ENCODE assay signal across 14 mouse cellular contexts in genomic region chr5:73701063-73701890, GRCm38 (mm10). TPM values are rescaled to one million over a fixed set of nuclear protein-coding genes. Genes with fewer than 3 reads are reported as not detected.
DNase-seq lines count a peak whose midpoint lies in the region; ATAC-seq lines count a peak whose summit lies in the region.
"Had no signal": no experiment of that assay in that cellular context is flagged by ENCODE, and none has a peak within 500 bp of the region (broad histone marks: within the 10 kb centered on the region; RNA-seq: fewer than 3 reads in every experiment).

No protein-coding gene starts in this region.

- ATAC-seq in limb, embryonic 13.5 days (ENCODE audit: low FRiP score, low read depth) = peak; percentile 35; the same call in 1 of the 2 replicates
- no peak for ATAC-seq in megakaryocyte-erythroid progenitor cell, adult 5-6 weeks (replicated peaks; ENCODE audit: low FRiP score, low TSS enrichment, poor library complexity, severe bottlenecking)
- ATAC-seq: forebrain, postnatal 0 days; hindbrain, embryonic 16.5 days; liver, postnatal 0 days had no signal

- no peak overlapping the region for H3K4me3 ChIP-seq in limb, embryonic 13.5 days
- H3K4me3 ChIP-seq: myocyte had no signal

- peaks cover 46% of the 10 kb centered on the region for H3K4me1 ChIP-seq in limb, embryonic 13.5 days

- DNase-seq in gastrocnemius, postnatal 14 days = peak; percentile 38
- no peak for DNase-seq in gastrocnemius, adult 8-10 months (ENCODE audit: low spot score in 2 of 2)
- peak; percentile 39 for DNase-seq in adipocyte (ENCODE audit: low spot score)
- peak; percentile 73 for DNase-seq in fibroblast of lung, adult 2 months (ENCODE audit: low read depth)
- DNase-seq in spleen, postnatal 4 days (ENCODE audit: low spot score in 2 of 2) = no peak
- no peak for DNase-seq in embryo, embryonic 11 days
- DNase-seq: forebrain, postnatal 0 days; liver, postnatal 0 days; thymus, adult 18-20 months had no signal

- no peaks in the 10 kb centered on the region for H3K9me3 ChIP-seq in limb, embryonic 13.5 days

- H3K4me2 ChIP-seq in limb, embryonic 13.5 days (replicated peaks) = no peak overlapping the region

- H3K36me3 ChIP-seq in limb, embryonic 13.5 days = no peaks in the 10 kb centered on the region

- no peaks in the 10 kb centered on the region for H3K27me3 ChIP-seq in limb, embryonic 13.5 days

- H3K9ac ChIP-seq in limb, embryonic 13.5 days = no peak overlapping the region
- H3K9ac ChIP-seq: forebrain, postnatal 0 days; liver, postnatal 0 days had no signal

- WGBS in limb, embryonic 13.5 days = 60% methylated on average over 17 of the region's 17 CpGs

- intact Hi-C loops in gastrocnemius, postnatal 14 days (cut with DNase I; ENCODE audit: low total_unique reads) = no loop called here

- H3K27ac ChIP-seq in limb, embryonic 13.5 days = peak overlapping the region; percentile 87

RNA-seq across cellular contexts. Expression of gene Spata18, which starts 50.1 kb away (rescaled TPM):
- under 1 TPM in 1 of 2 experiments, not detected in 1; 0.27 TPM for total RNA-seq in gastrocnemius, postnatal 14 days (2021)
- not detected for total RNA-seq in gastrocnemius, adult 8-10 months (2022)
- 1.7 and 1.9 TPM in 2 replicates for polyA plus RNA-seq in limb, embryonic 13.5 days (2015; fragmentation: Nextera tagmentation; extraction: Ambion mirVana)
- not detected in 2 replicates for total RNA-seq in megakaryocyte-erythroid progenitor cell, adult 5-6 weeks (2014; fragmentation: Nextera tagmentation)
- not detected in 2 replicates for total RNA-seq in megakaryocyte-erythroid progenitor cell, adult 5-6 weeks (2017)
- total RNA-seq: common myeloid progenitor, adult 5-6 weeks had no signal
- polyA plus RNA-seq: liver, postnatal 0 days; myocyte had no signal

RNA-seq across cellular contexts. Expression of gene Sgcb, which starts 53.7 kb away (rescaled TPM):
- total RNA-seq in gastrocnemius, postnatal 14 days (2021) = 10 to 100 TPM; 93.5 to 99.0 TPM
- 10 to 100 TPM; 68.7 to 80.5 (median 79.1) TPM for total RNA-seq in gastrocnemius, adult 8-10 months (2022)
- polyA plus RNA-seq in limb, embryonic 13.5 days (2015; fragmentation: Nextera tagmentation; extraction: Ambion mirVana) = 44.9 and 46.5 TPM in 2 replicates
- total RNA-seq in megakaryocyte-erythroid progenitor cell, adult 5-6 weeks (2014; fragmentation: Nextera tagmentation) = 2.5 and 4.7 TPM in 2 replicates
- 2.7 and 5.7 TPM in 2 replicates for total RNA-seq in megakaryocyte-erythroid progenitor cell, adult 5-6 weeks (2017)

Comparison
In these comparisons a context has a peak if more than half of its experiments do, and no peak if none do; other contexts are left out.
1. DNase-seq: peak in gastrocnemius, postnatal 14 days (single experiment), adipocyte (single experiment) and fibroblast of lung, adult 2 months (single experiment); none in gastrocnemius, adult 8-10 months (0 of 2), spleen, postnatal 4 days (0 of 2) and embryo, embryonic 11 days (single experiment).
2. RNA of gene Sgcb, which starts 53.7 kb away (total RNA-seq): 93.5 to 99.0 TPM in gastrocnemius, postnatal 14 days and 68.7 to 80.5 TPM in gastrocnemius, adult 8-10 months; 2.5 to 5.7 TPM in megakaryocyte-erythroid progenitor cell, adult 5-6 weeks; every median in the first group is over 10 times any median in the second.